Mouse (Mus musculus) embryonic fibroblast, embryonic 13.5 days (primary cell): ENCODE data around the gene Cux2.

Experiments
- CTCF ChIP-seq: IDR thresholded peaks from 2 replicates; pipeline ENCODE4 v1.5.1; 2011; ENCODE audit warnings: mild to moderate bottlenecking, control low read depth, low read length, moderate library complexity, borderline replicate concordance; ENCODE audit not compliant: insufficient read depth
- POLR2A ChIP-seq: IDR thresholded peaks from 2 replicates; pipeline ENCODE4 v1.6.1; 2011; ENCODE audit warnings: low read depth, mild to moderate bottlenecking, control low read depth, low read length, moderate library complexity

DNA sequence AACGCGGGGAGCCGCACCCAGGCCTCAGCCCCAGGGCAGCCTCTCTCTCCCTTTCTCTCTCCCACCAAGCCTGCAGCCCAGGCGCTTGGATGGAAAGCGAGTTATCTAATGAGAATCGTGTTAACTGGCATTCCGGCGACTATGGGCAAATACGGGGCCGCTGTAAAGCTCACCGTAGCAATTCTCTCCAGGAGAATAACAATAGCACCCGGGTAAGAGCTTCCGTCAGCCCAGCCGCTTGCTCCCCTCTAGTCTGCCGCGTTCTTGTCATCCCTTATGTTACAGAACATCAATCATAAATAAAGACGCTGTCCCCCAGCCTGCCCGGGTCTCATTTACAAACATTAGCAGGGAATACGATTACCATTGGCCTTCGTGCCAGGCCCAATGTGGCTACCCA, 1.6 kb downstream of the Cux2 start:
- no peak for TF ChIP-seq CTCF
- no peak for TF ChIP-seq POLR2A
